Mouse (Mus musculus) ES-E14 (cell line): ENCODE data around the gene Ptdss2. TPM values are rescaled to one million over a fixed set of nuclear protein-coding genes. Genes with fewer than 3 reads are reported as not detected.

Experiments
- DNase-seq: peaks from one replicate; pipeline ENCODE4 v3.0.0-alpha.2; 2013; ENCODE audit warnings: low read depth, low spot score
- H3K27ac ChIP-seq: 2 replicates; pipeline ENCODE4 v1.5.1; 2012; ENCODE audit warnings: low read depth, mild to moderate bottlenecking, low read length, moderate library complexity, mixed read lengths; ENCODE audit not compliant: poor library complexity, insufficient read depth, severe bottlenecking
- H3K36me3 ChIP-seq: 2 replicates; pipeline ENCODE4 v1.6.1; 2012; ENCODE audit warnings: mild to moderate bottlenecking, low read length, moderate library complexity, mixed read lengths; ENCODE audit not compliant: control insufficient read depth, poor library complexity, insufficient read depth, severe bottlenecking
- H3K4me1 ChIP-seq, 2 experiments: fragments of 150-350 bp in 1 of 2; sonication (generic) in 1 of 2; 2 replicates each; pipeline ENCODE4 v1.6.1; 2012; ENCODE audit warnings: low read length in 2 of 2, mild to moderate bottlenecking in 1 of 2, mixed read lengths in 1 of 2; ENCODE audit not compliant: control insufficient read depth in 2 of 2, insufficient read depth in 2 of 2, poor library complexity in 1 of 2
- H3K4me3 ChIP-seq, 2 experiments: fragments of 150-350 bp in 1 of 2; sonication (generic) in 1 of 2; 2 replicates each; pipeline ENCODE4 v1.5.1; 2012; ENCODE audit warnings: low read length in 2 of 2, low read depth in 1 of 2, mild to moderate bottlenecking in 1 of 2, mixed read lengths in 1 of 2; ENCODE audit not compliant: insufficient read depth in 1 of 2, poor library complexity in 1 of 2, severe bottlenecking in 1 of 2
- H3K9ac ChIP-seq: 2 replicates; pipeline ENCODE4 v1.6.1; 2012; ENCODE audit warnings: low read depth, mild to moderate bottlenecking, low read length, mixed read lengths; ENCODE audit not compliant: poor library complexity, insufficient read depth, severe bottlenecking
- H3K9me3 ChIP-seq: fragments of 150-350 bp; sonication (generic); 2 replicates; pipeline ENCODE4 v1.6.1; 2012; ENCODE audit warnings: low read depth, mild to moderate bottlenecking, low read length; ENCODE audit not compliant: control insufficient read depth, insufficient read depth
- CHD2 ChIP-seq: IDR thresholded peaks from 2 replicates; pipeline ENCODE4 v1.6.1; 2014; ENCODE audit warnings: mild to moderate bottlenecking, low read depth, low read length, inconsistent platforms
- HCFC1 ChIP-seq: IDR thresholded peaks from 2 replicates; pipeline ENCODE4 v1.6.1; 2012; ENCODE audit warnings: low read length, inconsistent platforms, borderline replicate concordance; ENCODE audit not compliant: insufficient read depth
- MAFK ChIP-seq: IDR thresholded peaks from 2 replicates; pipeline ENCODE4 v1.6.1; 2014; ENCODE audit warnings: mild to moderate bottlenecking, low read depth, low read length, inconsistent platforms; ENCODE audit not compliant: insufficient read depth
- ZC3H11A ChIP-seq: IDR thresholded peaks from 2 replicates; pipeline ENCODE4 v1.6.1; 2012; ENCODE audit warnings: low read depth, mild to moderate bottlenecking, inconsistent platforms, low read length, borderline replicate concordance
- ZNF384 ChIP-seq: IDR thresholded peaks from 2 replicates; pipeline ENCODE4 v1.6.1; 2012; ENCODE audit warnings: low read depth, low read length, inconsistent platforms
- in situ Hi-C, 2 experiments: fragments of 600-800 bp; cut with MboI; formaldehyde crosslinking; loops; one replicate each; pipeline ENCODE4 v1.15.1; 2025; ENCODE audit warnings: low sequenced_read_pairs in 2 of 2, inconsistent platforms in 1 of 2; ENCODE audit not compliant: unreplicated experiment in 2 of 2
- total RNA-seq: library from RNA; depleted of rRNA; stranded (reverse); fragments of 300-350 nt; gene quantifications from 2 replicates; pipeline ENCODE4 v1.2.3, GENCODE M21; 2012

Gene Ptdss2
- total RNA-seq, 1 experiment, result 65.1 TPM

DNA sequence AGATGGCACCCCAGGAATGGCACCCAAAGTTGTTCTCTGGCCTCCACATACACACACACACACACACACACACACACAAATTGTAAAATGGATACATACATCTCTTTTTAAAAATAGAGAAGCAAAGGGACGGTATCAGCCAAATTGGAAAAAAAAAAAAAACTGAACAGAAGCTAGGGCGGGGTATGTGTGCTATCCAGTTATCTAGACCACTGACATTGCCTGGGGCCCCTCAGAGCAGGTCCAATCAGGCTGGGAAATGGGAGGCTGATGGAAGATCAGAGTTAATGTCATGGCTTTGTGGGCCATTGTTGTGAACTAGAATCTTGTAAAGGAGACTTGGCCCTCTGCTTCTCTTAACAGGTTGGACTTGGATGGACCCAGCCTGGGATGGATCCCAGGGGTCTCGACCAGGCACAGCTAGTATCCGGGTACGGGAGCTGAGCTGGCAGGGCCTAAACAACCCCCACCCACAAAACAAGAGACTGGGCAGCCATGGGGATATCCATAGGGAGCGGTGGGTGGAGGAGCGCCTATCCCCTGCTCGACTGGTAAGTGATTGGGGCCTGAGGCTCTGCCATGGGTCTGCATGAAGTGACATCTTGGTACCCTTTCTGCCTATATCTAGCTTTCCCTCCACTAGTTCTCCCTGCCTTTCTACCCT is 74.6 kb downstream of the Ptdss2 start:
- Histone ChIP-seq H3K9me3 (no peaks in the 10 kb centered on the region), H3K4me3 (no peak overlapping the region), H3K4me1 (peaks cover 0 to 13% of the 10 kb centered on the region in 2 experiments; a peak in 1 of 4 replicates), H3K27ac (no peak overlapping the region), H3K36me3 (peaks cover 6% of the 10 kb centered on the region), H3K9ac (no peak overlapping the region)
- in situ Hi-C loops, result no loop called here
- TF ChIP-seq ZC3H11A, result no peak
- TF ChIP-seq MAFK, result no peak
- no peak for TF ChIP-seq ZNF384
- TF ChIP-seq HCFC1, result no peak
- no peak for TF ChIP-seq CHD2
- no peak for DNase-seq

- no peak overlapping the region for H3K27ac ChIP-seq
- H3K9ac ChIP-seq, result no peak overlapping the region
- in situ Hi-C loops, result no loop called here
Measured at GRCm38 (mm10) chr7:141198121-141198520, 75.9 kb downstream of the Ptdss2 start.

DNA sequence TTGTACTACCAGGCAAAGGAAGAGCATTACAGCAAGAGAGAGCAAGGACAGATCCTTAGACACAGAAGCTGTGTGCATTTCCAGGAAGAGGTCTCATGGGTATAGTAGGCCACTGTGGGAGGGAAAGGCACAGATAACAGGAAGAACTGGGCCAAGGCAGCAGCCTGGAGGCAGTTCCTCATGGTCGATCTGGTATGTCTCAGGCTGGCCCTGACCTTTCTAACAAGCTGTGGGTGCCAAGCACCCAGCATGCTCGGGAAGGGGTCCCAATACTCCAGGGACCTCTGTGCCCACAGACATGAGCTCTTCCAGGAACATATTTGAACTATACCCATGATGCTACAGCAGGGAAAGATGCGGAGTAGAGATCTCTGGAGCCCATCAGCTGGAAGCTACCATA is 82.4 kb downstream of the Ptdss2 start:
- Histone ChIP-seq H3K36me3 (no peaks in the 10 kb centered on the region), H3K4me3 (no peak overlapping the region), H3K4me1 (no peaks in the 10 kb centered on the region), H3K27ac (no peak overlapping the region), H3K9me3 (no peaks in the 10 kb centered on the region), H3K9ac (no peak overlapping the region)
- in situ Hi-C loops, result no loop called here
- no peak for TF ChIP-seq HCFC1
- no peak for TF ChIP-seq ZNF384
- no peak for TF ChIP-seq ZC3H11A
- TF ChIP-seq MAFK, result no peak
- TF ChIP-seq CHD2, result no peak
- DNase-seq, result no peak

More at GRCm38 (mm10) chr7:141198121-141198520, 75.9 kb downstream of the Ptdss2 start:
- Histone ChIP-seq H3K4me3 (no peak overlapping the region), H3K9me3 (no peaks in the 10 kb centered on the region), H3K4me1 (0 out of 4 replicates have a peak, but pooled peaks cover 0 to 2% of the 10 kb centered on the region in 2 experiments), H3K36me3 (no peaks in the 10 kb centered on the region)
- DNase-seq, result no peak
- TF ChIP-seq CHD2 (no peak), MAFK (no peak)

DNA sequence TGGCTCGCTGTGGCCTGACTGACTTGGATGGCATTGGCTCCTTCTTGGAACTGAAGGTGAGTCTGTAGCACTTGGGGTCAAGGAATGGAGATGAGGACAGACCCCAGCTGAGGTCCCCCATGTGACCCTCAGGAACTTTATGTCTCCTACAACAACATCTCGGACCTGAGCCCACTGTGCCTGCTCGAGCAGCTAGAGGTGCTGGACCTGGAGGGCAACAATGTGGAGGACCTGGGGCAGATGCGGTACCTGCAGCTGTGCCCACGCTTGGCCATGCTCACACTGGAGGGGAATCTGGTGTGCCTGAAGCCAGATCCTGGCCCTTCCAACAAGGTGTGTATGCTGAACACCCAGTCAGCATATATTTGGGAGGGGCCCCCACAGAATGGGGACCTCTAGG is 83.3 kb downstream of the Ptdss2 start:
- DNase-seq, result no peak
- H3K4me1 ChIP-seq, result no peaks in the 10 kb centered on the region
- TF ChIP-seq ZNF384 (no peak), CHD2 (no peak), MAFK (no peak), ZC3H11A (no peak), HCFC1 (no peak)
- no peak overlapping the region for H3K27ac ChIP-seq
- no peaks in the 10 kb centered on the region for H3K9me3 ChIP-seq
- no peak overlapping the region for H3K4me3 ChIP-seq
- in situ Hi-C loops, result no loop called here
- H3K36me3 ChIP-seq, result no peaks in the 10 kb centered on the region
- H3K9ac ChIP-seq, result no peak overlapping the region
